Mouse (Mus musculus) megakaryocyte, adult 5-6 weeks (primary cell): Measurements from ENCODE around the gene Chchd6. TPM values are rescaled to one million over a fixed set of nuclear protein-coding genes. Genes with fewer than 3 reads are reported as not detected.

Experiments used
- ATAC-seq: 2 replicates; pipeline ENCODE4 v1.8.0; 2016; ENCODE audit warnings: mild to moderate bottlenecking, inconsistent platforms; ENCODE audit not compliant: poor library complexity, severe bottlenecking
- total RNA-seq, 2 experiments: library from RNA; stranded (forward) in 1 of 2; stranded (reverse) in 1 of 2; fragments of 153-499, 151-499 nt in 1 of 2; fragments of 221-1000, 200-1000 nt in 1 of 2; gene quantifications; 2 replicates each; pipeline versions ENCODE4 v1.2.3 to v1.2.4; 2015 to 2017

The Chchd6 gene
- total RNA-seq, 2 experiments from 2014 or later, result 1.5 to 5.9 TPM

GRCm38 (mm10) chr6:89362281-89363106 lies 233.0 kb downstream of the Chchd6 start, which contains the start of gene Plxna1:
Gene Plxna1 (minus strand): TSS chr6:89362620.
- peak; percentile 36 for ATAC-seq

- 0 out of 2 replicates have a peak, but pooled peaks have one; percentile 11 for ATAC-seq
Measured at GRCm38 (mm10) chr6:89361418-89362280, 233.8 kb downstream of the Chchd6 start.

GRCm38 (mm10) chr6:89360709-89361417 lies 234.6 kb downstream of the Chchd6 start:
- no peak for ATAC-seq

DNA sequence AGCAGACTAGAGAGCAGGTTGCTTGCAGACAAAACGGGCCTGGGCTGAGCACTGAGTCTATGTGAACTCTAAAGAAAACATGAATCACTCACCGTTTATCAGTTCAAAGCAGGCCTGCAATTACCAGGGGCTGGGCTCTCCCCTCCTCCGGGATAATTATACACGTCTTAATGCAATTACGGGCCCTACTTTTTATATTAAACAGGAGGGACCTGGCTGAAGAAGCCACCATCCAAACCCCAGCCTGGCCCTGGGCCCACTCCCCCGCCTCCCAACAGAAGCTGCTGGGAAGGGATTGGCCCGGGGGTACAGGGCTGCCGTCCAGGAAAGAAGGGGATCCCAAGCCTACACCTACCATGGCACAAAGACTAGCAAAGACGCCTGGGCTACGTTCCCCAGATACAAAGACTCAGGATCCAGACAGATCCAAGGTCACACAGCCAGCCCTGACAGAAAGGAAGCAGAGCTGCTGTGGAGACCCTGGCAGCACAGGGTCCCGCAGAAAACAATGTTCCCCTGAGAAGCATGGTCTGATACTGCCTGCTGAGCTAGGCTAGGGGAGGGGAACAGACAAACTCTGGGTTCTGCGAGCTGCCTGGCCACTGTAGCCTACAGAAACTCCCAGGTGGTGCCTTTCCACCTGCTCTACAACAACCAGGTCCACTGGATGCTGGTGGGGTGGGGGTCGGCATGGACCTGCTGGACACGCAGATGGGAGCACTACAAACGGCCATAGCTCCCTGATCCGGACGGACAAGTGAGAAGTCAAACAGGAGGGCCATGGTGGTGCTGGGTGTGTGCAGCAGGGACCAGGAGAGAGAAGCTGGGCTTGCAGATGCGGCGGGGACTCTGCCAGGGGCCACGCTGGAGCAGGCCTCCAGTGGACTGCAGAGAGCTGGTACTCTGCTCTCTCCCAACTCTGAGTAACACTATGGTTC lies 235.4 kb downstream of the Chchd6 start:
- ATAC-seq, result no peak

DNA sequence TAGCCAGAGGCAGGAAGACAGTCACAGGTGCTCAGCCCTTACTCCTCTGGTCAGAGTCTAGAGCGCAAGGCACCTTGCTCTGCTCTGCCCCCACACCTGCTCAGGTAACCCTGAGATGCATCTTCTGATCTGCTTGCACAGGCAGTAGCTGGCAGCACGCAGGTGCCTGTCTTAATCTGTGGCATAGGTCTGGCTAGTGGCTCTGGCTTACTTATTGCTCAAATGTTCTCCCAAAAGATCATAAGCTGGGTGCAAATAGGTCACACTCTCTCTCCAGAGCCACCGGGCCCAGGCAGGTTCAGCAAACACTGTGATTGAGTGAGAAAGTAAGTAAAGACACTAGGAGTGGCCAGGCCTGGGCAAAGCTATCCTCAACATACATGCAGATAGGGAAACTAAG lies 236.3 kb downstream of the Chchd6 start:
- no peak for ATAC-seq

GRCm38 (mm10) chr6:89355661-89356060 lies 239.8 kb downstream of the Chchd6 start:
- ATAC-seq, result no peak

- no peak for ATAC-seq
Measured at GRCm38 (mm10) chr6:89354726-89355125, 240.7 kb downstream of the Chchd6 start.

- ATAC-seq, result no peak
Measured at GRCm38 (mm10) chr6:89354076-89354475, 241.4 kb downstream of the Chchd6 start.

DNA sequence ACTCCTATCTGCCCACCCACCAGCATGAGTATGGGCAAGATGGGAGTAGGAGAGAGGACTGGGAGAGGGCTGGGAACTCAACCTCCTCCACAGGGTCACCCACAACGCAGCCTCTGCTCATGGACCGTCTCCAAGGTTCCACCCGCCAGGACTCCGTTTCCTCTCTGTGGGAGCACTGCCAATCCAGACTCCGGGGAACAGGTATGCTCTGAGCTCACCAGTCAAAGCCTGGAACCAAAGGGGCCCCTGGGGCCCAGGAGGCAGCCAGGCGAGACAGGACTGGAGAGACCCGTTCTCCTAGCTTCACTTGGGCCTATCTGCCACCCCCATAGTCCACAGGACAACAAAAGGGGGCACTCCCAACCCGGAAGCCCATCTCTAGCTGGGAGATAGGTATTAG lies 242.4 kb downstream of the Chchd6 start:
- no peak for ATAC-seq

- ATAC-seq, result no peak
Measured at GRCm38 (mm10) chr6:89351441-89352137, 243.9 kb downstream of the Chchd6 start.

DNA sequence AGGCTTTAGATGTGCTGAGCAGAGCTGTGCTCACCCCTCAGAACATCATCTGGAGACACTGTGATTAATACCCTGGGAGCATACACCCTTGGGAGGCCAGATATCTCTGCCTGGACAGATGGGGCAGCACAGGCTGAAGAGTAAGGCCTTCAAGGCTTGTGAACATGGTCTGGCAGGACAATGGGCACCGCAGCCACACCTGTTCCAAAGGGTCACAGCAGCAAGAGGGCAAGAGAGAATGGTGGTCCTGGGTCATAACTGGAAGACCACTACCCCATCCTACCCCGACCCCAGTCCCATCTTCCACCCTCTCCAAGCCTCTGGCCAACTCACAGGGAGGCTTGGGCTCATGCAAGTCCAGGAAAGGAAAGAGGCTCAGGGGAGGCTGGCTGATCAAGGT lies 244.9 kb downstream of the Chchd6 start:
- ATAC-seq, result no peak

DNA sequence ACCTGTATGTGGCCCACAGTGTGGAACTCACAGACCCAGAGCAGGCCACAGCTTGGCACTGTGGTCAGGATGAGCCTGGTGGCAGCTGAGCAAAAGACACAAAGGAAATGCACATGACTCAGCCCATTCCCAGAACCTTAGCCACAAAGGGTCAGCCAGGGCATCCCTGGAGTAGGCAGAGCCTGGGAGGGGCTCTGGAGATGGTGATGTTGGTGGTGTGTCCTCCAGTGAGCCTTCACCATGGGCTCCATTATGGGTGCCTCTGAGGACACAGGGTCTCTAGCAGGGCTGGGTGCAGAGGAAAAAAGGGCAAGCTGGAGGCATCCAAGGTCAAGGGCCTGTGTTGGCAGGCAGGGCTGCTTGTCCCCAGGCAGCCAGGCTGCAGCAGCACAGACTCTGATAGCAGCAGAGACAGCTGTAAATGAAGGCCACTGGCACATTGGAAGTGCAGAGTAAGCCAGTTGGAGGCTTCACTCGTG lies 245.4 kb downstream of the Chchd6 start:
- no peak for ATAC-seq

- ATAC-seq, result no peak
Measured at GRCm38 (mm10) chr6:89348363-89348762, 247.1 kb downstream of the Chchd6 start.

GRCm38 (mm10) chr6:89347792-89348191 lies 247.7 kb downstream of the Chchd6 start:
- ATAC-seq, result no peak

- no peak for ATAC-seq
Measured at GRCm38 (mm10) chr6:89345855-89346254, 249.6 kb downstream of the Chchd6 start.

GRCm38 (mm10) chr6:89345486-89345785 lies 250.0 kb downstream of the Chchd6 start:
- ATAC-seq, result no peak

DNA sequence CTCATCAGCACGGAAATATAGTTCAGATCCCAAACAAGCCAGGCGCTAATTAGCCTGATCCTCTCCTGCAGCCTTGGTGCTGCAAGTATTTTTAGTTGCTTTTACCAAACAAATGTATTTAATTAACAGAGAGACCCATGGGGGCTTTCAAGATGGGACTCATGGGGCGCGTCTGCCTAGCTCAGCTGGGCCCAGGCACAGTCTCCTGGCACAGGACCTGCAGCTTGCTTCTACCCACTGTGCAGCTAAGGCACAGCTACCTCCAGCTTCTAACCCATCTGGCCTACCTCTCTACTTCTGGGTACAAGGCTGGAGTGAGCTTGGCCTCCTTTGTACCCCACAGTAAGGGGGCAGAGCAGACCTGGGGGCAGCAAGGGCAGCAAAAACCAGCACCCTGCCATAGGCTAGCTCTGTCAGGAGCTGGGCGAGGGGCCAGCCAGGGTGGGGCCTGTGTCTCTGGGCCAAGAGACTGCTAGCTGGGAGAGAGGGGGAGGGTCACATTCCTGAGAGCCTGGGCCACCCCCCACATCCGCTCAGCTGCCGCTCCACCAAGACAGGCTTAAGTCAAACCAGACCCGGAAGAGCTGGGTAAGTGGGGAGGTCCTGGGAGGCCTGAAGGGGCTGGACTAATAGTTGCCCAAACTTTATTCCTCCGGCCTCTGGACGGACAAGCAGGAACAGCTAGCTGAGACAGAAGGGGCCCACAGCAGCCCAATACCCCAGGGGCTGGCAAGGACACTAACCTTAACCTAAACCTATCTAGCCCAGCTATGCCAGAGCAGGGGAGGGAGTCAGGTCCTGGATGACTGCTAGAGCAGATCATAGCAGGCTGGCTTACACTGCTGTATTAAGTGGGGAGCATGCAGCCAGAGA lies 250.6 kb downstream of the Chchd6 start:
- no peak for ATAC-seq

GRCm38 (mm10) chr6:89341981-89342380 lies 253.5 kb downstream of the Chchd6 start:
- no peak for ATAC-seq
